Mouse (Mus musculus) midbrain, embryonic 12.5 days (tissue): ENCODE data around the gene Mef2a. TPM values are rescaled to one million over a fixed set of nuclear protein-coding genes. Genes with fewer than 3 reads are reported as not detected.

Experiments
- ATAC-seq: fragments of 200-750 bp; cut with Nextera tagmentation; 2 replicates; pipeline ENCODE4 v1.8.0; 2017; ENCODE audit warnings: low read depth, moderate TSS enrichment, moderate library complexity; ENCODE audit not compliant: low FRiP score
- H3K27ac ChIP-seq: fragments of 300-500 bp; sonication (generic); replicated peaks from 2 replicates; pipeline ENCODE4 v1.5.1; 2016; ENCODE audit warnings: mild to moderate bottlenecking
- H3K27me3 ChIP-seq: fragments of 300-500 bp; sonication (generic); 2 replicates; pipeline ENCODE4 v1.6.1; 2016; ENCODE audit warnings: mild to moderate bottlenecking
- H3K36me3 ChIP-seq: fragments of 300-500 bp; sonication (generic); 2 replicates; pipeline ENCODE4 v1.6.1; 2016
- H3K4me1 ChIP-seq: fragments of 300-500 bp; sonication (generic); 2 replicates; pipeline ENCODE4 v1.6.1; 2016
- H3K4me2 ChIP-seq: fragments of 300-500 bp; sonication (generic); replicated peaks from 2 replicates; pipeline ENCODE4 v1.6.1; 2016; ENCODE audit warnings: mild to moderate bottlenecking, moderate library complexity
- H3K4me3 ChIP-seq: fragments of 300-500 bp; sonication (generic); 2 replicates; pipeline ENCODE4 v1.5.1; 2016; ENCODE audit warnings: mild to moderate bottlenecking
- H3K9ac ChIP-seq: fragments of 300-500 bp; sonication (generic); replicated peaks from 2 replicates; pipeline ENCODE4 v1.6.1; 2016; ENCODE audit warnings: mild to moderate bottlenecking, moderate library complexity
- H3K9me3 ChIP-seq: fragments of 300-500 bp; sonication (generic); 2 replicates; pipeline ENCODE4 v1.6.1; 2016; ENCODE audit warnings: mild to moderate bottlenecking
- WGBS: fragments of 180-500 bp; shearing (Covaris S2); methylation state at CpG from one replicate; pipeline ENCODE4 v1.1.7; 2016; 5-methylcytosine and 5-hydroxymethylcytosine counted together
- polyA plus RNA-seq: library from polyadenylated mRNA; unstranded; fragments of >200 nt; fragmentation: Nextera tagmentation; extraction: Ambion mirVana; gene quantifications from 2 replicates; pipeline ENCODE4 v1.2.1, GENCODE M21; 2016

Gene Mef2a
- polyA plus RNA-seq, 1 experiment from 2014 or later = 29.7 TPM

DNA sequence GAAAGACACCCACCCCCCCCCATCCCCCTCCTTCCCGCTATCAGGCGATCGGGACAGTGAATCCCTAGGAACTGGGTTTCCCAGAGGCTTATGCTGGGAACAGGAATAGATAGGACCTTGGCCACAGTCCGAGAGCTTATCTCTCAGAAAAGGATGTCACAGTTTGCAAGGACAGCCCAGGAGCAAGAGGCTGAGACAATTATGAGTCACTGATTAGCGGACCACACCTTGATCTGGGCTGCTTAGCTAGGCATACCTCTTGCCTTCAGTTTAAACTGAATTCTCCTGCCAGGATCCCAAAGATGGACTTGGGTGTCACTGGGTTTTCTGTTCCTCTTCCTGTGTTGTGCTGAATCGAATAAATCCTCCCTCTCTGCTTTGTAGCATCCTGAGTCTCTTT, 156.3 kb downstream of the Mef2a start:
- no peak overlapping the region for H3K9ac ChIP-seq
- 87% methylated on average over 6 of the region's 6 CpGs for whole genome bisulfite sequencing
- H3K36me3 ChIP-seq = no peaks in the 10 kb centered on the region

DNA sequence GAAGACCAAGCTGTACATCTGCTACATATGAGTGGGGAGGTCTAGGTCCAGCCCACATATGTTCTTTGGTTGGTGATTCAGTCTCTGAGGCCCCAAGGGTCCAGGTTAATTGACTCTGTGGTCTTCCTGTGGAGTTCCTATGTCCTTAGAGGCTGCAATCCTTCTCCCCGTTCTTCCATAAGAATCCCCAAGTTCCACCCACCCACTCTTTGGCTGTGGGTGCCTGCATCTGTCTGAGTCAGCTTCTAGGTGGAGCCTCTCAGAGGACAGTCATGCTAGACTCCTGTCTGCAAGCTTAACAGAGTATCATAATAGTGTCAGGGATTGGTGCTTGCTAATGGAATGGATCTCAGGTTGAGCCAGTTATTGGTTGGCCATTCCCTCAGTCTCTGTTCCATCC, 159.1 kb downstream of the Mef2a start:
- ATAC-seq = no peak
- no peaks in the 10 kb centered on the region for H3K27me3 ChIP-seq

More for the DNA sequence above, 156.3 kb downstream of the Mef2a start:
- no peak for ATAC-seq
- Histone ChIP-seq H3K4me2 (no peak overlapping the region), H3K9me3 (no peaks in the 10 kb centered on the region), H3K27ac (no peak overlapping the region), H3K27me3 (no peaks in the 10 kb centered on the region), H3K4me3 (no peak overlapping the region), H3K4me1 (peaks cover 4% of the 10 kb centered on the region; the same call in 1 of the 2 replicates)

GRCm38 (mm10) chr7:67211971-67212370, 160.7 kb downstream of the Mef2a start:
- Histone ChIP-seq H3K27me3 (no peaks in the 10 kb centered on the region), H3K36me3 (no peaks in the 10 kb centered on the region), H3K9ac (no peak overlapping the region), H3K4me3 (no peak overlapping the region), H3K4me1 (peaks cover 4% of the 10 kb centered on the region; the same call in 1 of the 2 replicates), H3K27ac (no peak overlapping the region), H3K9me3 (no peaks in the 10 kb centered on the region), H3K4me2 (no peak overlapping the region)
- ATAC-seq = no peak
- WGBS = 68% methylated on average over 4 of the region's 4 CpGs

More for the DNA sequence above, 159.1 kb downstream of the Mef2a start:
- Histone ChIP-seq H3K36me3 (no peaks in the 10 kb centered on the region), H3K4me1 (peaks cover 4% of the 10 kb centered on the region; the same call in 1 of the 2 replicates), H3K4me2 (no peak overlapping the region), H3K4me3 (no peak overlapping the region), H3K9ac (no peak overlapping the region), H3K27ac (no peak overlapping the region), H3K9me3 (no peaks in the 10 kb centered on the region)
- WGBS = 82% methylated on average over 1 of the region's 1 CpGs

DNA sequence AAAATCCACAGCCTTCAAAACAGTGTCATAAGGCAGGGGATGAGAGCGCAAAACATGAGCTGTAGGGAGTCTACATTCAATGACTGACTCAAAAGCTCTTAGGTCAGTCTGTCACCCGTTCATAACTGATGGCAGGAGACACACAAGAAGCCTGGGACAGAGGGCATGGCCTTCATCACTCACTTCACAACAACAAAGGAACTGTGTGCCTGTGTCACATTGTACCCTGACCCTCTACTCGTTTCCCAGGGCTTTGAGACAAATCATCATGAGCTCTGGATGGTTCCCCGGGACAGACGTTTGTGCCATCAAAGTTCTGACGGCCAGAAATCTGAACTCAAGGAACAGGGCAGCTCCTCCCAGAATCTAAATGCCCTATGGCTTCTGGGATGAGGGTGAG, 161.3 kb downstream of the Mef2a start:
- Histone ChIP-seq H3K9me3 (no peaks in the 10 kb centered on the region), H3K36me3 (no peaks in the 10 kb centered on the region), H3K4me1 (peaks cover 4% of the 10 kb centered on the region; the same call in 1 of the 2 replicates), H3K9ac (no peak overlapping the region), H3K27ac (no peak overlapping the region), H3K27me3 (no peaks in the 10 kb centered on the region), H3K4me3 (no peak overlapping the region), H3K4me2 (no peak overlapping the region)
- WGBS = 52% methylated on average over 6 of the region's 6 CpGs
- no peak for ATAC-seq

DNA sequence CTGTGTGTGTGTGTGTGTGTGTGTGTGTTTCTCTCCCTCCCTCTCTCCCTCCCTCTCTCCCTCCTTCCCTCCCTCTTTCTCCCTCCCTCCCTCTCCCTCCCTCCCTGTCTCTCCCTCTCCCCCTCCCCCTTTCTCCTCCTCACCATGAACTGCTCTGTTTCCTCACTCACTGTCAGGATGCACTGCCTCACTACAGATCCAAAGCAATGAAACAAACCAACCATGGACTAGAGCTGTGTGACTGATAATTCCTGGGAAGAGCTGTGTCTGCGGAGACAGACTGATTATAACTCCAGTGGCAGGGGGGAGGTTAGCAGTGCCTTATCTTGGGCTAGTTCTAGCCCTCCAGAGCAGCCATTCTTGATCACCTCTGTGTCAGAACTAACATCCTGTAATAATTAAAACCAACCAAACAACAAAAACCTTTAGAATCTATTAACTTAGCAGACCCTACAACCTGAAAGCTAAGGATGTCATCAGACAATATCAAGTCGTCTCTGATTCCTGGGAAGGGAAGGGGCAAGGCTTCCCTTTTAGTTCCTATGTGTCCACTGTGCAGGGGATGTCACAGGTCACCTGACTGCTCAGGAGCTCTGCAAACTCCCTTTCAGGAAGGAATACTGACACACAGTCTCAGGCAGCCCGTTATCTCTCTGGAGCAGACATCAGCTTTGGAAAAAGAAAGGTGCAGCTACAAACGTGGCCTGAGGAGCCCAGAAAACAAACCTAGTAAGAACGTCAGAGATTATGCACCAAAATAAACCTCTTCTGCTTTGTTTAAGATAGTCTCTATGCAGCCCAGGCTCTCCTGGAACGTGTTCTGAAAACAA, 162.4 kb downstream of the Mef2a start:
- Histone ChIP-seq H3K36me3 (no peaks in the 10 kb centered on the region), H3K9me3 (no peaks in the 10 kb centered on the region), H3K4me3 (no peak overlapping the region), H3K4me2 (no peak overlapping the region), H3K27ac (no peak overlapping the region), H3K9ac (no peak overlapping the region), H3K4me1 (peaks cover 4% of the 10 kb centered on the region; the same call in 1 of the 2 replicates), H3K27me3 (no peaks in the 10 kb centered on the region)
- 74% methylated on average over 6 of the region's 6 CpGs for WGBS
- ATAC-seq = no peak

- Histone ChIP-seq H3K27ac (no peak overlapping the region), H3K4me1 (peaks cover 4% of the 10 kb centered on the region; the same call in 1 of the 2 replicates), H3K36me3 (no peaks in the 10 kb centered on the region), H3K27me3 (no peaks in the 10 kb centered on the region), H3K9me3 (no peaks in the 10 kb centered on the region), H3K9ac (no peak overlapping the region), H3K4me3 (no peak overlapping the region), H3K4me2 (no peak overlapping the region)
- no peak for ATAC-seq
- WGBS = 89% methylated on average over 1 of the region's 1 CpGs
Measured at GRCm38 (mm10) chr7:67208317-67208716, 164.3 kb downstream of the Mef2a start.

- H3K27me3 ChIP-seq = no peaks in the 10 kb centered on the region
- H3K4me1 ChIP-seq = peaks cover 4% of the 10 kb centered on the region; the same call in 1 of the 2 replicates
- H3K36me3 ChIP-seq = no peaks in the 10 kb centered on the region
- no peak overlapping the region for H3K27ac ChIP-seq
- H3K4me3 ChIP-seq = no peak overlapping the region
- ATAC-seq = no peak
- H3K9me3 ChIP-seq = no peaks in the 10 kb centered on the region
- WGBS = 50% methylated on average over 6 of the region's 6 CpGs
- no peak overlapping the region for H3K9ac ChIP-seq
- no peak overlapping the region for H3K4me2 ChIP-seq
Measured at GRCm38 (mm10) chr7:67207701-67208100, 165.0 kb downstream of the Mef2a start.

GRCm38 (mm10) chr7:67206496-67206895, 166.2 kb downstream of the Mef2a start:
- Histone ChIP-seq H3K4me2 (no peak overlapping the region), H3K9me3 (no peaks in the 10 kb centered on the region), H3K36me3 (no peaks in the 10 kb centered on the region), H3K4me3 (no peak overlapping the region), H3K27ac (no peak overlapping the region), H3K27me3 (no peaks in the 10 kb centered on the region), H3K4me1 (no peaks in the 10 kb centered on the region), H3K9ac (no peak overlapping the region)
- no peak for ATAC-seq
- WGBS = 83% methylated on average over 10 of the region's 10 CpGs

DNA sequence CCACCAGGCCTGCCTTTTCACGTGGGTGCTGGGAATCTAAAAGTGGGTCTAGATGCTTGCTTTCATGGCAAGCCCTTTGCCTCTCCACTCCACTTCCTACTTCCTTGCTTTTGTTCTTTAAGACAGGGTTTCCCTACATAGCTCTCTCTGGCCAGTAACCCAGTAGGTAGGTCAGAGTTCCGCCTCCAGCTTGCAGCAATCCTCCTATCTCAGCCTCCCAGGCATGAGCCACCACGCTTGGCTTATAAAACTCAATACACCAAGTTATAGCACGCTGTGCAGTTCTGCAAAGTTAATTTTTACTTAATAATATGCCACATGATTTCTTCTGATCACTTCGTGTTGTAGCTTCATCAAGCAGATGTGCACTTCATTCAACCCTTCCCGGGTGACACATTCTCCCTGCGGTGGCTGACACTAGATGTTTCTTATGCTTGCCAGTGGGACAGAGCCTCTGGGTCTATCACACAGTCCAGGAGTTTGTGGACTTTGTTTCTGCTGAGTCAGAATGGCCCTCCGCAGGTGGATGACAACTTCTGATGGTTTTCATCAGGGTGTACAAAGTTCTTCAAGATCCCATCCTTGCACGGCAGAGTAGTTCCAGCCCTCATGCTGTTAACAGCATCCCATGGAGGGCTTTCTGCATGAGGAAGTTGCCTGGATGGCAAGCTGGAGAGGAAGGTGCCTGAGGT, 166.8 kb downstream of the Mef2a start:
- H3K4me3 ChIP-seq = no peak overlapping the region
- H3K36me3 ChIP-seq = no peaks in the 10 kb centered on the region
- ATAC-seq = no peak

DNA sequence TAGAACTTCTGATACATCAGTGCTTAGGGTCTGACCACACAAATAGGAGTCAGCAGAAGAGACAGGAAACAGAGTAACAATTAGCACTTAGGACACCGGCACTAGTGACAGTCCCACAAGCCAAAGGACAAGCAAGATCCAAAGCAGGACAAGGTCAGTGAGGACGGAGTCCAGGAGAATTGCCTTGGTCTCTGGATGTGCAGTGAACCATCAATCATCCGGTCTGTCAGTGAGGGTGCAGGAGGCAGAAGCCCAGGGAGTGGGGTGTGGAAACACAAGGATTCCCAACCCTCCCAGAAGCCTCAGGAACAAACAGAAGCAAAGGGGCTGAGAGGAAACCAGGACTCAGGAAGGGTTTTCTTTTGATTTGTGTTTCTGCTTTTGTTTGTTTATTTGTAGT, 169.0 kb downstream of the Mef2a start:
- Histone ChIP-seq H3K9ac (no peak overlapping the region), H3K27ac (no peak overlapping the region), H3K27me3 (no peaks in the 10 kb centered on the region), H3K4me3 (no peak overlapping the region), H3K36me3 (no peaks in the 10 kb centered on the region), H3K4me1 (no peaks in the 10 kb centered on the region), H3K4me2 (no peak overlapping the region), H3K9me3 (no peaks in the 10 kb centered on the region)
- no peak for ATAC-seq
- 83% methylated on average over 3 of the region's 3 CpGs for WGBS

More for the DNA sequence above, 166.8 kb downstream of the Mef2a start:
- WGBS = 89% methylated on average over 9 of the region's 9 CpGs
- Histone ChIP-seq H3K27ac (no peak overlapping the region), H3K27me3 (no peaks in the 10 kb centered on the region), H3K4me1 (no peaks in the 10 kb centered on the region), H3K9ac (no peak overlapping the region), H3K9me3 (no peaks in the 10 kb centered on the region), H3K4me2 (no peak overlapping the region)

DNA sequence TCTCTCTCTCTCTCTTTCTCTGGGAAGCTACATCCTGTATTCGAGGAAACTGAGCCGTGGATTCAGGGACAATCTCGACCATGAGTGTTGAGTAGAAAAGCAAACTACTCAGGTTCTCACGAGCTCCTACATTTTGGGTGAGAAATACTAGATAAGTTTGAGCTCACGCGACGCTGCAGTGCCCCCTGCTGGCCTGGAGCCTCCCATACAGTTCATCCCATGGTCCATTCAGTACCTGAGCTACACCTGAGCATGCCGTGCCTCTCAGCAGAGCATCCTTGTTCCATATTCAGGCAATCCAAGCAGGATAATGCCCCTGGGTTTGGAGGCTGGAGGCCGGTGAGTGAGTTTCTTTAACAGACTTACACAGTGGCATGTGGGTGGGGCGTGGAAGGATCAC, 173.2 kb downstream of the Mef2a start:
- H3K4me1 ChIP-seq = no peaks in the 10 kb centered on the region
- no peaks in the 10 kb centered on the region for H3K9me3 ChIP-seq
- H3K27ac ChIP-seq = no peak overlapping the region
- no peak for ATAC-seq
- H3K36me3 ChIP-seq = no peaks in the 10 kb centered on the region
- no peak overlapping the region for H3K4me2 ChIP-seq
- H3K27me3 ChIP-seq = no peaks in the 10 kb centered on the region
- 22% methylated on average over 10 of the region's 10 CpGs for WGBS
- H3K4me3 ChIP-seq = no peak overlapping the region
- H3K9ac ChIP-seq = no peak overlapping the region

DNA sequence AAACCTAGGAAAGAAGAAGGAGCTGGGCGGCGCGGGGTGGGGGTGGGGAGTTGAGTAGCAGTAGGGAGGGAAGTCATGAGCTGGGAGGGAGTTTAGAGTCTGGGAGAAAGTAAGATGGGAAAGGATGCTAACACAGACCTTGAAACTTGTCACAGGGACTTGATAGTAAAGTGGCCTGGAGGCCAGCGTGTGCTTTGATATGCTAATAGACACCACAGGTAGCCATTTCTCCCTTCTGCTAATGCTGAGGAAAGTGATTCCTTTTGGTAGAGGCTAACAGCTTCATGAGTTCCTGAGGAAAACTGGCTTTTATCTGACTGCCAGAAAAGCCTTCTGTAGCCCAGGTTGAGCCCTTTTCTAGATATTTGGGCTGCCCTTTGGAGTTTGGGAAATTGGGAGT, 188.9 kb downstream of the Mef2a start:
- H3K27me3 ChIP-seq = no peaks in the 10 kb centered on the region
- H3K27ac ChIP-seq = no peak overlapping the region
- 9% methylated on average over 4 of the region's 4 CpGs for WGBS
- ATAC-seq = no peak
- H3K9ac ChIP-seq = no peak overlapping the region
- H3K36me3 ChIP-seq = no peaks in the 10 kb centered on the region
- no peak overlapping the region for H3K4me2 ChIP-seq
- H3K4me1 ChIP-seq = no peaks in the 10 kb centered on the region
- no peaks in the 10 kb centered on the region for H3K9me3 ChIP-seq
- no peak overlapping the region for H3K4me3 ChIP-seq
